Mouse (Mus musculus) left cerebral cortex, postnatal 25 days (tissue): ENCODE measurements at regions not wholly inside any gene's neighbourhood (a gene's known extent, or its start where the extent isn't known, plus 50 kb on each side); places are given as distances from the start of the nearest gene placed in this dataset.

Experiments
- DNase-seq, 2 experiments: peaks; one replicate each; pipeline ENCODE4 v3.0.0; 2022; ENCODE audit warnings: low spot score in 2 of 2, mixed read lengths in 1 of 2
- intact Hi-C: fragments of 180-260 bp; cut with DNase I; formaldehyde crosslinking; loops from one replicate; pipeline ENCODE4 v1.15.1; 2025

GRCm38 (mm10) chr19:26834564-26834963 is 51.1 kb upstream of the Gm815 start:
- peak in 1 of 2 experiments; percentile 39 for DNase-seq
- intact Hi-C loops: no loop called here
